Mouse (Mus musculus): Measurements from ENCODE around the gene Pgpep1. TPM values are rescaled to one million over a fixed set of nuclear protein-coding genes. Genes with fewer than 3 reads are reported as not detected.

Pgpep1 gene
- polyA plus RNA-seq, 1 experiment, result 21.1 TPM

DNA sequence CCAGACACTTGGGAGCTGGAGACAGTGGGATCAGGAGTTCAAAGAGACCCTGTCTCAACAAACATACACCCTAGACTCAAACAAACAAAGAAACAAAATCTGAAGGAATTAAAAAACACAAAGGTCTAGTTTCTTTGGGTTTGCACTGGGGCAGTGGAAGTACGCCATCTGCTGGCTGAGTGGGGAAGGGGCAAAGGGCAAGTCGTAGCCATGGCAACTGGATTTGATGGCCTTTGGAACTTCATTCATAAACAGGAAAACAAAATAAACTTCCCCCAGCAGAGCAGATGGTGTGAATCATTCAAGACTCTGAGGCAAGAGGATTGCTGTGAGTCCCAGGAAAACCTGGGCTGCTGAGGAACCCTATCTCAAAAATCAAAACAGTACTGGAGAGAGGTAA lies 7.0 kb downstream of the Pgpep1 start:
- Histone ChIP-seq H3K27ac (ENCODE audit: control insufficient read depth, insufficient read depth, low read depth, low read length, poor library complexity) (no peak overlapping the region), H3K4me3 (replicated peaks; ENCODE audit: control insufficient read depth, low read depth, low read length) (no peak overlapping the region), H3K4me1 (ENCODE audit: control insufficient read depth, insufficient read depth, low read length) (no peaks in the 10 kb centered on the region; the same call in 1 of the 2 replicates)
- TF ChIP-seq CTCF (IDR thresholded peaks at IDR 0.05; ENCODE audit: control insufficient read depth, insufficient read depth, low read length), result peak; percentile 94
- no peak for TF ChIP-seq POLR2A (IDR thresholded peaks at IDR 0.05; ENCODE audit: borderline replicate concordance, control insufficient read depth, low read depth, low read length)
- 32% methylated on average over 2 of the region's 2 CpGs for WGBS

GRCm38 (mm10) chr8:70650351-70650750 lies 9.8 kb downstream of the Pgpep1 start:
- Histone ChIP-seq H3K4me1 (ENCODE audit: control insufficient read depth, insufficient read depth, low read length) (no peaks in the 10 kb centered on the region; the same call in 1 of the 2 replicates), H3K27ac (ENCODE audit: control insufficient read depth, insufficient read depth, low read depth, low read length, poor library complexity) (no peak overlapping the region; the same call in 1 of the 2 replicates), H3K4me3 (replicated peaks; ENCODE audit: control insufficient read depth, low read depth, low read length) (no peak overlapping the region)
- no peak for TF ChIP-seq POLR2A (IDR thresholded peaks at IDR 0.05; ENCODE audit: borderline replicate concordance, control insufficient read depth, low read depth, low read length)
- TF ChIP-seq CTCF (IDR thresholded peaks at IDR 0.05; ENCODE audit: control insufficient read depth, insufficient read depth, low read length), result no peak
- 95% methylated on average over 17 of the region's 17 CpGs for WGBS

- Histone ChIP-seq H3K4me3 (replicated peaks; ENCODE audit: control insufficient read depth, low read depth, low read length) (no peak overlapping the region), H3K4me1 (ENCODE audit: control insufficient read depth, insufficient read depth, low read length) (no peaks in the 10 kb centered on the region; the same call in 1 of the 2 replicates), H3K27ac (ENCODE audit: control insufficient read depth, insufficient read depth, low read depth, low read length, poor library complexity) (no peak overlapping the region)
- 20% methylated on average over 4 of the region's 4 CpGs for WGBS
- no peak for TF ChIP-seq POLR2A (IDR thresholded peaks at IDR 0.05; ENCODE audit: borderline replicate concordance, control insufficient read depth, low read depth, low read length)
- no peak for TF ChIP-seq CTCF (IDR thresholded peaks at IDR 0.05; ENCODE audit: control insufficient read depth, insufficient read depth, low read length)
Measured at GRCm38 (mm10) chr8:70649324-70649723, 10.9 kb downstream of the Pgpep1 start.

DNA sequence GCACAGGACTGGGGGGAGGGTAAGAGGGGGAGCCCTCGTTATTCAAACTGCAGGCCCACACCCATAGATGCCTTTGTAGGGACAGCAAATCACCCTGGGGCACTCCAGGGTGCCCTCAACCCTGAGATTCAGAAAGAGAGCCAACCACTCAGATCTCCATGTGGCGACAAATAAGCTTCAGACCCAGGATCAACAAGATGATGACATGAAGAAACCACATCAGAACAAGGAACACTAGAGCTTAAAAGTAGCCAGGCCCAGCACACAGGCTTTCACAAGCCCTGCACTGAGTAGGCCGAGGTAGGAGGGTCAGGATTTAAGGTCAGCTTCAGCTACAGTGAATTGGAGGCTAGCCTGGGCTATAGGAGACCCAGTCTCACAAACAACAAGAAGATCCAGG lies 11.3 kb downstream of the Pgpep1 start:
- Histone ChIP-seq H3K4me1 (ENCODE audit: control insufficient read depth, insufficient read depth, low read length) (no peaks in the 10 kb centered on the region; the same call in 1 of the 2 replicates), H3K4me3 (replicated peaks; ENCODE audit: control insufficient read depth, low read depth, low read length) (no peak overlapping the region), H3K27ac (ENCODE audit: control insufficient read depth, insufficient read depth, low read depth, low read length, poor library complexity) (no peak overlapping the region)
- 53% methylated on average over 3 of the region's 3 CpGs for WGBS
- TF ChIP-seq CTCF (IDR thresholded peaks at IDR 0.05; ENCODE audit: control insufficient read depth, insufficient read depth, low read length) (no peak), POLR2A (IDR thresholded peaks at IDR 0.05; ENCODE audit: borderline replicate concordance, control insufficient read depth, low read depth, low read length) (no peak)

- TF ChIP-seq POLR2A (IDR thresholded peaks at IDR 0.05; ENCODE audit: borderline replicate concordance, control insufficient read depth, low read depth, low read length), result no peak
- TF ChIP-seq CTCF (IDR thresholded peaks at IDR 0.05; ENCODE audit: control insufficient read depth, insufficient read depth, low read length), result no peak
- Histone ChIP-seq H3K4me1 (ENCODE audit: control insufficient read depth, insufficient read depth, low read length) (no peaks in the 10 kb centered on the region), H3K4me3 (replicated peaks; ENCODE audit: control insufficient read depth, low read depth, low read length) (no peak overlapping the region), H3K27ac (ENCODE audit: control insufficient read depth, insufficient read depth, low read depth, low read length, poor library complexity) (no peak overlapping the region)
- 21% methylated on average over 1 of the region's 1 CpGs for WGBS
Measured at GRCm38 (mm10) chr8:70648164-70648442, 12.1 kb downstream of the Pgpep1 start.

GRCm38 (mm10) chr8:70647343-70648163 lies 12.6 kb downstream of the Pgpep1 start:
- 76% methylated on average over 8 of the region's 8 CpGs for WGBS
- no peak overlapping the region for H3K4me3 ChIP-seq (replicated peaks; ENCODE audit: control insufficient read depth, low read depth, low read length)
- no peaks in the 10 kb centered on the region for H3K4me1 ChIP-seq (ENCODE audit: control insufficient read depth, insufficient read depth, low read length)
- H3K27ac ChIP-seq (ENCODE audit: control insufficient read depth, insufficient read depth, low read depth, low read length, poor library complexity), result no peak overlapping the region
- no peak for TF ChIP-seq POLR2A (IDR thresholded peaks at IDR 0.05; ENCODE audit: borderline replicate concordance, control insufficient read depth, low read depth, low read length)
- no peak for TF ChIP-seq CTCF (IDR thresholded peaks at IDR 0.05; ENCODE audit: control insufficient read depth, insufficient read depth, low read length)

GRCm38 (mm10) chr8:70646775-70647174 lies 13.4 kb downstream of the Pgpep1 start:
- TF ChIP-seq POLR2A (IDR thresholded peaks at IDR 0.05; ENCODE audit: borderline replicate concordance, control insufficient read depth, low read depth, low read length) (no peak), CTCF (IDR thresholded peaks at IDR 0.05; ENCODE audit: control insufficient read depth, insufficient read depth, low read length) (no peak)
- Histone ChIP-seq H3K27ac (ENCODE audit: control insufficient read depth, insufficient read depth, low read depth, low read length, poor library complexity) (no peak overlapping the region), H3K4me1 (ENCODE audit: control insufficient read depth, insufficient read depth, low read length) (no peaks in the 10 kb centered on the region), H3K4me3 (replicated peaks; ENCODE audit: control insufficient read depth, low read depth, low read length) (no peak overlapping the region)

- H3K4me3 ChIP-seq (replicated peaks; ENCODE audit: control insufficient read depth, low read depth, low read length), result no peak overlapping the region
- WGBS, result 75% methylated on average over 6 of the region's 6 CpGs
- H3K27ac ChIP-seq (ENCODE audit: control insufficient read depth, insufficient read depth, low read depth, low read length, poor library complexity), result no peak overlapping the region; the same call in 1 of the 2 replicates
- H3K4me1 ChIP-seq (ENCODE audit: control insufficient read depth, insufficient read depth, low read length), result no peaks in the 10 kb centered on the region
- no peak for TF ChIP-seq POLR2A (IDR thresholded peaks at IDR 0.05; ENCODE audit: borderline replicate concordance, control insufficient read depth, low read depth, low read length)
- no peak for TF ChIP-seq CTCF (IDR thresholded peaks at IDR 0.05; ENCODE audit: control insufficient read depth, insufficient read depth, low read length)
Measured at GRCm38 (mm10) chr8:70646369-70646768, 13.8 kb downstream of the Pgpep1 start.

Measured in bone marrow, adult 2 months (tissue).